In the genomic region with DNA sequence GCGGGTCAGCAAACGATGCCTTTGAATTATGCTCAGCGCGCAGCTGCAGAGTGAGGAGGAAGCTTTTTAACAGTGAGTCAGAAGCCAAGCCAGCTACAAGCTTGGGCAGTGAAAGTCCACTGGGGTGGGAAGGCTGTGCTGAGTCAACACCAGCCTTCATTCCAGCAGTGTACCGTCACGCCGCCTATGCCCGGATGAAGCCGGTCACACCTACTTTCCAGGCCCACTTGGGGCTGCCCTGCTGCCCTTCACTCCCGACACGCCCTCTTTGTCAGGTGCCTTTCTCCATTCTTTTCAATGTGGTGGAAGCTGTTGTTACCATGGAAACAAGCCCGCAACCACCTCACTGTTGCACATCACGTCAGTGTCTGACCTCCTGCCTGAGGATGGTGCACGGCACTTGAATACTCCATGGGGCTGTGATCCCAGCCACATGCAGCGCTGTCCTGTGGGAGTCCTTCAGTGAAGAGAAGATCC, we compare ENCODE assay signal across 8 mouse cellular contexts. TPM values are rescaled to one million over a fixed set of nuclear protein-coding genes. Genes with fewer than 3 reads are reported as not detected.
DNase-seq lines count a peak whose midpoint lies in the region; ATAC-seq and TF ChIP-seq lines count a peak whose summit lies in the region.

No protein-coding gene starts in this region.

- no peak overlapping the region for H3K27ac ChIP-seq in cerebellum, adult 2 months (ENCODE audit: insufficient read depth, low read length)
- H3K27ac ChIP-seq in forebrain, embryonic 14.5 days (ENCODE audit: low read depth, low read length), result peak overlapping the region; percentile 39; the same call in 1 of the 2 replicates
- peak overlapping the region; percentile 55 for H3K27ac ChIP-seq in intestine, embryonic 15.5 days
- no peak overlapping the region for H3K27ac ChIP-seq in stomach, embryonic 14.5 days (ENCODE audit: low read length)

- ATAC-seq in forebrain, embryonic 14.5 days, result peak; percentile 68
- peak; percentile 98 for ATAC-seq in intestine, embryonic 15.5 days
- ATAC-seq in stomach, embryonic 14.5 days (ENCODE audit: insufficient number of reproducible peaks, insufficient read depth, low FRiP score, low read depth), result peak; percentile 95

- no peak for TF ChIP-seq POLR2A in cerebellum, adult 2 months (IDR thresholded peaks at IDR 0.05; ENCODE audit: borderline replicate concordance, insufficient read depth, low read length)

- WGBS in cerebellum, adult 2 months, result 38% methylated on average over 15 of the region's 15 CpGs
- WGBS in forebrain, embryonic 14.5 days, result 43% methylated on average over 15 of the region's 15 CpGs
- 47% methylated on average over 15 of the region's 15 CpGs for WGBS in intestine, embryonic 15.5 days
- WGBS in stomach, embryonic 14.5 days, result 61% methylated on average over 15 of the region's 15 CpGs

- peaks cover 43% of the 10 kb centered on the region for H3K4me1 ChIP-seq in cerebellum, adult 2 months (ENCODE audit: control insufficient read depth, insufficient read depth, low read length)
- H3K4me1 ChIP-seq in forebrain, embryonic 14.5 days (ENCODE audit: control insufficient read depth, insufficient read depth, low read length), result peaks cover 15% of the 10 kb centered on the region
- H3K4me1 ChIP-seq in intestine, embryonic 15.5 days (replicated peaks), result peaks cover 45% of the 10 kb centered on the region
- H3K4me1 ChIP-seq in stomach, embryonic 14.5 days (ENCODE audit: control insufficient read depth, insufficient read depth, low read length), result peaks cover 19% of the 10 kb centered on the region

- no peaks in the 10 kb centered on the region for H3K36me3 ChIP-seq in forebrain, embryonic 14.5 days (ENCODE audit: control insufficient read depth, insufficient read depth, low read length)
- H3K36me3 ChIP-seq in intestine, embryonic 15.5 days, result no peaks in the 10 kb centered on the region
- H3K36me3 ChIP-seq in stomach, embryonic 14.5 days (ENCODE audit: control insufficient read depth, insufficient read depth, low read length), result no peaks in the 10 kb centered on the region

- H3K9me3 ChIP-seq in forebrain, embryonic 14.5 days (replicated peaks; ENCODE audit: control insufficient read depth, low read length), result no peaks in the 10 kb centered on the region
- H3K9me3 ChIP-seq in intestine, embryonic 15.5 days, result no peaks in the 10 kb centered on the region
- H3K9me3 ChIP-seq in stomach, embryonic 14.5 days (ENCODE audit: control insufficient read depth, low read depth, low read length), result no peaks in the 10 kb centered on the region

- H3K9ac ChIP-seq in forebrain, embryonic 14.5 days (ENCODE audit: low read length), result peak overlapping the region; percentile 5; the same call in 1 of the 2 replicates
- peak overlapping the region; percentile 26; the same call in 1 of the 2 replicates for H3K9ac ChIP-seq in intestine, embryonic 15.5 days
- H3K9ac ChIP-seq in stomach, embryonic 14.5 days (replicated peaks; ENCODE audit: low read depth, low read length), result no peak overlapping the region

- H3K27me3 ChIP-seq in cerebellum, adult 2 months (ENCODE audit: control insufficient read depth, insufficient read depth, low read length), result no peaks in the 10 kb centered on the region
- H3K27me3 ChIP-seq in forebrain, embryonic 14.5 days (replicated peaks; ENCODE audit: control insufficient read depth, insufficient read depth, low read length), result no peaks in the 10 kb centered on the region
- H3K27me3 ChIP-seq in intestine, embryonic 15.5 days (replicated peaks), result no peaks in the 10 kb centered on the region
- H3K27me3 ChIP-seq in stomach, embryonic 14.5 days (ENCODE audit: control insufficient read depth, insufficient read depth, low read length), result no peaks in the 10 kb centered on the region

- DNase-seq in cerebellum, adult 2 months, result peak; percentile 41 to 44
- no peak for DNase-seq in cerebellum, adult 9-10 months
- DNase-seq in forebrain, embryonic 14.5 days (ENCODE audit: low spot score), result peak; percentile 56
- peak; percentile 84 to 90 for DNase-seq in lung, adult 18-20 months
- DNase-seq in testis, postnatal 10 days (ENCODE audit: low spot score), result no peak
- no peak for DNase-seq in layer of hippocampus, adult 9-11 months

- no peak overlapping the region for H3K4me2 ChIP-seq in forebrain, embryonic 14.5 days (ENCODE audit: low read length)
- peak overlapping the region; percentile 12; the same call in 1 of the 2 replicates for H3K4me2 ChIP-seq in intestine, embryonic 15.5 days (replicated peaks)
- no peak overlapping the region for H3K4me2 ChIP-seq in stomach, embryonic 14.5 days (replicated peaks; ENCODE audit: low read depth, low read length)

- TF ChIP-seq CTCF in cerebellum, adult 2 months (IDR thresholded peaks at IDR 0.05; ENCODE audit: borderline replicate concordance, insufficient read depth, low read depth, low read length), result no peak

- no peak overlapping the region for H3K4me3 ChIP-seq in cerebellum, adult 2 months (replicated peaks; ENCODE audit: insufficient read depth, low read depth, low read length)
- H3K4me3 ChIP-seq in forebrain, embryonic 14.5 days (ENCODE audit: low read depth, low read length), result no peak overlapping the region
- H3K4me3 ChIP-seq in intestine, embryonic 15.5 days (replicated peaks), result no peak overlapping the region
- no peak overlapping the region for H3K4me3 ChIP-seq in stomach, embryonic 14.5 days (ENCODE audit: low read depth, low read length)

RNA-seq across cellular contexts. Expression of a gene that starts 24.0 kb away (rescaled TPM):
- polyA plus RNA-seq in cerebellum, adult 2 months (2012; rRNA removed), result 176 and 177 TPM in 2 replicates
- polyA plus RNA-seq in forebrain, embryonic 14.5 days (2014; fragmentation: Nextera tagmentation; extraction: Ambion mirVana), result 28.8 and 34.6 TPM in 2 replicates
- 31.8 and 33.9 TPM in 2 replicates for polyA plus RNA-seq in intestine, embryonic 15.5 days (2015; fragmentation: Nextera tagmentation; extraction: Ambion mirVana)
- polyA plus RNA-seq in stomach, embryonic 14.5 days (2014; fragmentation: Nextera tagmentation; extraction: Ambion mirVana), result 44.1 and 44.9 TPM in 2 replicates

RNA-seq across cellular contexts. Expression of a gene that starts 53.1 kb away (rescaled TPM):
- 1.5 and 2.5 TPM in 2 replicates for polyA plus RNA-seq in cerebellum, adult 2 months (2012; rRNA removed)
- polyA plus RNA-seq in forebrain, embryonic 14.5 days (2014; fragmentation: Nextera tagmentation; extraction: Ambion mirVana), result 2.4 and 2.8 TPM in 2 replicates
- 1.6 and 2.0 TPM in 2 replicates for polyA plus RNA-seq in intestine, embryonic 15.5 days (2015; fragmentation: Nextera tagmentation; extraction: Ambion mirVana)
- 0.93 and 1.5 TPM in 2 replicates for polyA plus RNA-seq in stomach, embryonic 14.5 days (2014; fragmentation: Nextera tagmentation; extraction: Ambion mirVana)

Comparison
In these comparisons a context has a peak if more than half of its experiments do, and no peak if none do; other contexts are left out.
1. DNase-seq: peak in cerebellum, adult 2 months (2 of 2), forebrain, embryonic 14.5 days (single experiment) and lung, adult 18-20 months (2 of 2); none in cerebellum, adult 9-10 months (single experiment), testis, postnatal 10 days (single experiment) and layer of hippocampus, adult 9-11 months (single experiment).
2. H3K27ac ChIP-seq: peak in forebrain, embryonic 14.5 days (single experiment) and intestine, embryonic 15.5 days (single experiment); none in cerebellum, adult 2 months (single experiment) and stomach, embryonic 14.5 days (single experiment).
3. Peak in every context shown above with its lines, with median percentiles within 50 percentile points of each other: ATAC-seq.